In genomic region chr3:67983329-67983728, GRCm38 (mm10) we compare ENCODE assay signal across 14 mouse cellular contexts.
A peak's percentile ranks its signal among the peaks of the same experiment; 100 is the strongest.
DNase-seq lines count a peak whose midpoint lies in the region; ATAC-seq lines count a peak whose summit lies in the region.
"Had no signal": no experiment of that assay in that cellular context is flagged by ENCODE, and none has a peak within 500 bp of the region (broad histone marks: within the 10 kb centered on the region; RNA-seq: fewer than 3 reads in every experiment).

No protein-coding gene starts in this region.

- DNase-seq in forebrain, embryonic 11.5 days (ENCODE audit: low spot score), result no peak
- no peak for DNase-seq in hindbrain, embryonic 14.5 days (ENCODE audit: low spot score)
- peak; percentile 39 for DNase-seq in brain, adult 2 months (ENCODE audit: low read depth, low spot score)
- DNase-seq in lung, postnatal 36 days, result no peak
- DNase-seq in spleen, adult 12 weeks (ENCODE audit: low spot score), result no peak
- DNase-seq: adrenal gland, postnatal 36 days; cerebellum, adult 11-12 months; kidney, adult 9 months had no signal

- no peaks in the 10 kb centered on the region for H3K36me3 ChIP-seq in forebrain, embryonic 12.5 days (replicated peaks)
- no peaks in the 10 kb centered on the region for H3K36me3 ChIP-seq in forebrain, embryonic 11.5 days (ENCODE audit: control insufficient read depth, insufficient read depth, low read length)
- no peaks in the 10 kb centered on the region for H3K36me3 ChIP-seq in hindbrain, embryonic 12.5 days
- H3K36me3 ChIP-seq in hindbrain, embryonic 14.5 days (replicated peaks; ENCODE audit: control insufficient read depth, insufficient read depth), result no peaks in the 10 kb centered on the region
- H3K36me3 ChIP-seq in forebrain, embryonic 15.5 days, result no peaks in the 10 kb centered on the region
- H3K36me3 ChIP-seq: embryonic facial prominence, embryonic 12.5 days; limb, embryonic 15.5 days; lung, embryonic 15.5 days had no signal

- H3K9me3 ChIP-seq in forebrain, embryonic 12.5 days, result no peaks in the 10 kb centered on the region
- H3K9me3 ChIP-seq in forebrain, embryonic 11.5 days (ENCODE audit: control insufficient read depth, low read length), result no peaks in the 10 kb centered on the region
- H3K9me3 ChIP-seq in hindbrain, embryonic 12.5 days (replicated peaks), result no peaks in the 10 kb centered on the region
- no peaks in the 10 kb centered on the region for H3K9me3 ChIP-seq in hindbrain, embryonic 14.5 days (ENCODE audit: control insufficient read depth, low read length)
- no peaks in the 10 kb centered on the region for H3K9me3 ChIP-seq in forebrain, embryonic 15.5 days
- H3K9me3 ChIP-seq: embryonic facial prominence, embryonic 12.5 days; limb, embryonic 15.5 days; lung, embryonic 15.5 days had no signal

- peak; percentile 53; the same call in 1 of the 2 replicates for ATAC-seq in forebrain, embryonic 12.5 days (ENCODE audit: low FRiP score)
- no peak for ATAC-seq in forebrain, embryonic 11.5 days (replicated peaks; ENCODE audit: low FRiP score)
- ATAC-seq in hindbrain, embryonic 12.5 days (ENCODE audit: low FRiP score), result no peak
- no peak for ATAC-seq in hindbrain, embryonic 14.5 days (ENCODE audit: low FRiP score)
- ATAC-seq in forebrain, embryonic 15.5 days (replicated peaks), result peak; percentile 85

- no peak overlapping the region for H3K4me2 ChIP-seq in forebrain, embryonic 12.5 days
- H3K4me2 ChIP-seq in forebrain, embryonic 11.5 days (ENCODE audit: low read depth, low read length, severe bottlenecking), result no peak overlapping the region
- no peak overlapping the region for H3K4me2 ChIP-seq in hindbrain, embryonic 12.5 days (replicated peaks)
- no peak overlapping the region for H3K4me2 ChIP-seq in hindbrain, embryonic 14.5 days (replicated peaks)
- H3K4me2 ChIP-seq in forebrain, embryonic 15.5 days (replicated peaks), result peak overlapping the region; percentile 13; the same call in 1 of the 2 replicates
- H3K4me2 ChIP-seq: embryonic facial prominence, embryonic 12.5 days; limb, embryonic 15.5 days; lung, embryonic 15.5 days had no signal

- 49% methylated on average over 12 of the region's 12 CpGs for WGBS in forebrain, embryonic 12.5 days
- WGBS in forebrain, embryonic 11.5 days, result 60% methylated on average over 12 of the region's 12 CpGs
- WGBS in hindbrain, embryonic 12.5 days, result 62% methylated on average over 12 of the region's 12 CpGs
- WGBS in hindbrain, embryonic 14.5 days, result 61% methylated on average over 12 of the region's 12 CpGs
- WGBS in forebrain, embryonic 15.5 days, result 29% methylated on average over 12 of the region's 12 CpGs

- no peak overlapping the region for H3K4me3 ChIP-seq in forebrain, embryonic 12.5 days (replicated peaks)
- H3K4me3 ChIP-seq in forebrain, embryonic 11.5 days (ENCODE audit: low read depth, low read length), result no peak overlapping the region
- no peak overlapping the region for H3K4me3 ChIP-seq in hindbrain, embryonic 12.5 days
- no peak overlapping the region for H3K4me3 ChIP-seq in hindbrain, embryonic 14.5 days (replicated peaks; ENCODE audit: low read length)
- H3K4me3 ChIP-seq in forebrain, embryonic 15.5 days, result no peak overlapping the region
- H3K4me3 ChIP-seq: embryonic facial prominence, embryonic 12.5 days; limb, embryonic 15.5 days; lung, embryonic 15.5 days had no signal

- 0 out of 2 replicates have a peak overlapping the region, but pooled peaks have one; percentile 25 for H3K27ac ChIP-seq in forebrain, embryonic 12.5 days
- H3K27ac ChIP-seq in forebrain, embryonic 11.5 days (ENCODE audit: low read depth, low read length), result no peak overlapping the region
- H3K27ac ChIP-seq in hindbrain, embryonic 12.5 days, result 0 out of 2 replicates have a peak overlapping the region, but pooled peaks have one; percentile 23
- no peak overlapping the region for H3K27ac ChIP-seq in hindbrain, embryonic 14.5 days
- peak overlapping the region; percentile 78 for H3K27ac ChIP-seq in forebrain, embryonic 15.5 days (replicated peaks)
- H3K27ac ChIP-seq: embryonic facial prominence, embryonic 12.5 days; limb, embryonic 15.5 days; lung, embryonic 15.5 days had no signal

- H3K27me3 ChIP-seq in forebrain, embryonic 12.5 days, result no peaks in the 10 kb centered on the region
- no peaks in the 10 kb centered on the region for H3K27me3 ChIP-seq in forebrain, embryonic 11.5 days (ENCODE audit: control insufficient read depth, insufficient read depth, low read length)
- H3K27me3 ChIP-seq in hindbrain, embryonic 12.5 days, result no peaks in the 10 kb centered on the region
- H3K27me3 ChIP-seq in hindbrain, embryonic 14.5 days (ENCODE audit: control insufficient read depth, insufficient read depth, low read length), result no peaks in the 10 kb centered on the region
- H3K27me3 ChIP-seq in forebrain, embryonic 15.5 days, result no peaks in the 10 kb centered on the region
- H3K27me3 ChIP-seq: embryonic facial prominence, embryonic 12.5 days; limb, embryonic 15.5 days; lung, embryonic 15.5 days had no signal

- peaks cover 5% of the 10 kb centered on the region; the same call in 1 of the 2 replicates for H3K4me1 ChIP-seq in forebrain, embryonic 12.5 days
- no peaks in the 10 kb centered on the region for H3K4me1 ChIP-seq in forebrain, embryonic 11.5 days (replicated peaks; ENCODE audit: control insufficient read depth, insufficient read depth, low read length)
- H3K4me1 ChIP-seq in hindbrain, embryonic 12.5 days, result peaks cover 3% of the 10 kb centered on the region; the same call in 1 of the 2 replicates
- H3K4me1 ChIP-seq in hindbrain, embryonic 14.5 days (replicated peaks; ENCODE audit: control insufficient read depth, insufficient read depth, low read length), result no peaks in the 10 kb centered on the region
- peaks cover 14% of the 10 kb centered on the region for H3K4me1 ChIP-seq in forebrain, embryonic 15.5 days
- H3K4me1 ChIP-seq: limb, embryonic 15.5 days; lung, embryonic 15.5 days had no signal

- no peak overlapping the region for H3K9ac ChIP-seq in forebrain, embryonic 12.5 days
- H3K9ac ChIP-seq in forebrain, embryonic 11.5 days (ENCODE audit: low read length), result no peak overlapping the region
- no peak overlapping the region for H3K9ac ChIP-seq in hindbrain, embryonic 12.5 days
- no peak overlapping the region for H3K9ac ChIP-seq in hindbrain, embryonic 14.5 days
- H3K9ac ChIP-seq in forebrain, embryonic 15.5 days (replicated peaks), result peak overlapping the region; percentile 14; the same call in 1 of the 2 replicates
- H3K9ac ChIP-seq: embryonic facial prominence, embryonic 12.5 days; limb, embryonic 15.5 days; lung, embryonic 15.5 days had no signal

Comparison
In these comparisons a context has a peak if more than half of its experiments do, and no peak if none do; other contexts are left out.
1. ATAC-seq: peak in forebrain, embryonic 12.5 days (single experiment) and forebrain, embryonic 15.5 days (single experiment); none in forebrain, embryonic 11.5 days (single experiment), hindbrain, embryonic 12.5 days (single experiment) and hindbrain, embryonic 14.5 days (single experiment).
2. H3K27ac ChIP-seq: peak in forebrain, embryonic 12.5 days (single experiment), hindbrain, embryonic 12.5 days (single experiment) and forebrain, embryonic 15.5 days (single experiment); none in forebrain, embryonic 11.5 days (single experiment) and hindbrain, embryonic 14.5 days (single experiment).